Mouse (Mus musculus): ENCODE data around the gene Grm5. TPM values are rescaled to one million over a fixed set of nuclear protein-coding genes. Genes with fewer than 3 reads are reported as not detected.

Gene Grm5
- polyA plus RNA-seq, 1 experiment from 2014 or later, result 0.54 TPM

DNA sequence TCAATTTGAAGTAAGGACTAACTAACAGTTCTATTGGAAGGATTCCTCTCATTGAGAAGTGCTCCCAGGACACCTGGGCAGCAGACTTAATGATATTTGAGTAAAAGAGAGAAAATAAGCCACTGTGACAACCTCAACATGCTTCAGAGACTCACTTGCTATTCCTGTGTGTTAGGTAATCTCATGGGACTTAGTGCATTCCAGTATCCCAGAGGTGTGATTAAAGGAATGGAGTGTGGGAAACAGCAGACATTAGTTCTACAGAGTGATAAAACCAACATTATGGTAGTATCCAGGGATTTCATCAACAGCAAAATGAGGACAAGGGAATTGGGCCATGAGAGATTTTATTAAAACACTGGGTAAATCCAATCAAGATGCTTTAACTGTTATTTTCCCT lies 205.0 kb downstream of the Grm5 start:
- H3K4me3 ChIP-seq (ENCODE audit: low read depth, low read length), result no peak overlapping the region
- no peaks in the 10 kb centered on the region for H3K36me3 ChIP-seq (ENCODE audit: control insufficient read depth, insufficient read depth, low read length)
- ATAC-seq (ENCODE audit: insufficient read depth, low FRiP score, low TSS enrichment) (no peak), DNase-seq (ENCODE audit: low spot score) (no peak)
- no peaks in the 10 kb centered on the region for H3K4me1 ChIP-seq (ENCODE audit: control insufficient read depth, insufficient read depth, low read length)
- H3K27ac ChIP-seq (ENCODE audit: low read depth, low read length), result no peak overlapping the region
- H3K9me3 ChIP-seq (ENCODE audit: control insufficient read depth, low read length), result no peaks in the 10 kb centered on the region
- no peaks in the 10 kb centered on the region for H3K27me3 ChIP-seq (ENCODE audit: control insufficient read depth, insufficient read depth, low read length)
- no peak overlapping the region for H3K4me2 ChIP-seq (ENCODE audit: low read depth)
- H3K9ac ChIP-seq (ENCODE audit: low read length), result no peak overlapping the region

DNA sequence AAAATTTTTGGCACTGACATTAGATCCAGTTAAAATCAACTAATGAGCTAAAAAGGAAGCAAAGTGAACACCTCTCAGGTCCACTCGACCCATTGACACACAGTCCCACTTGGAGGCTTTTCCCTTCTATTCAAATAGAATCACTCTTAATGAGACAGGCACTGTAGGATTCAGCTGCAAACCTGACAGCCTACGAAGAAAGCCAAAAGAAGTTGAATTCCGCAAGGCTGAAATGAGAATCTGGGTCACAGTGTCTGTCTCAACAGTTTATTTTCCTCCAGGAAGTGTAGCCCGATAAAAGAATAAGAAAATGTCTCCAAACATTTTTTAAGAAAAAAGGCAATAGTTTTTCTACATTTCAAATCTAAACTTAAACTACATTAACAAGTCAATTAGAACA lies 209.9 kb downstream of the Grm5 start:
- no peak overlapping the region for H3K4me2 ChIP-seq (ENCODE audit: low read depth)
- H3K9me3 ChIP-seq (ENCODE audit: control insufficient read depth, low read length), result no peaks in the 10 kb centered on the region
- H3K27ac ChIP-seq (ENCODE audit: low read depth, low read length), result no peak overlapping the region
- no peaks in the 10 kb centered on the region for H3K36me3 ChIP-seq (ENCODE audit: control insufficient read depth, insufficient read depth, low read length)
- H3K4me3 ChIP-seq (ENCODE audit: low read depth, low read length), result no peak overlapping the region
- H3K4me1 ChIP-seq (ENCODE audit: control insufficient read depth, insufficient read depth, low read length), result no peaks in the 10 kb centered on the region
- H3K27me3 ChIP-seq (ENCODE audit: control insufficient read depth, insufficient read depth, low read length), result no peaks in the 10 kb centered on the region
- DNase-seq (ENCODE audit: low spot score) (no peak), ATAC-seq (ENCODE audit: insufficient read depth, low FRiP score, low TSS enrichment) (no peak)
- 81% methylated on average over 4 of the region's 4 CpGs for WGBS
- H3K9ac ChIP-seq (ENCODE audit: low read length), result no peak overlapping the region

DNA sequence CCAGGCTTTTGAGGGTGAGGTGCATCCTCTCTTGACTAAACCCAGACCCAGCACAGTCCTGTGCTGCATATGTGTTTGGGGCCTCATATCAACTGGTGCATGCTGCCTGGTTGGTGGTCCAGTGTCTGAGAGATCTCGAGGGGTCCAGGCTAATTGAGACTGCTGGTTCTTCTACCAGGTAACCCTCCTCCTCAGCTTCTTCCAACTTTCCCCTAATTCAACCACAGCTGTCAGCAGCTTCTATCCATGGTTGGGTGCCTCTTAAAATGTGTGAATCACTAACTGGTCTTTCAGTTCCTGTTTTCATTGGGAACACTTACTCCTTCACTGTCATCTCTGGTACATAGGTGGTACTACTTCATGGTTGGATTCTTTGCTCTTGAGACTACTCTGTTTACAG lies 240.9 kb downstream of the Grm5 start:
- WGBS, result 62% methylated on average over 1 of the region's 1 CpGs
- no peak for ATAC-seq (ENCODE audit: insufficient read depth, low FRiP score, low TSS enrichment)

DNA sequence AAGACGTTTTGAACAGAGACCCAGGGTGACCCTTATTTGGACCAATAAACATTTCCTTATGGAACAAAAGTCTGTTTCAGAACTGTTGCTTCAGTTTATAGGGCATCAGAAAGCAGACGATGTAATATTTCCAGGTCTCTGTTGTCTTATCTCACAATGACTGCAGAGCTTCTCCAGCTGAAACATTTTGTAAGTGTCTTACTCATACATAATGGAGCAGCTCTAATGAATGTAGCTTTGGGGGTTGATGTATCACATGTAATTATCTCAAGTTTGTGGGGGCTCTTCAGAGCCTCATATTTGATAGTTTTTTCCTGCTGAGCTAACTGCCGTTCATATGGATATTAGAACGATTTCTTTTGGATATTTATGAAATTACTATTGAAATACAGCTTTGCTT lies 250.7 kb downstream of the Grm5 start:
- no peak overlapping the region for H3K4me3 ChIP-seq (ENCODE audit: low read depth, low read length)
- no peak for DNase-seq (ENCODE audit: low spot score)
- 82% methylated on average over 4 of the region's 4 CpGs for WGBS
- H3K27ac ChIP-seq (ENCODE audit: low read depth, low read length), result no peak overlapping the region
- H3K9ac ChIP-seq (ENCODE audit: low read length), result no peak overlapping the region
- no peaks in the 10 kb centered on the region for H3K36me3 ChIP-seq (ENCODE audit: control insufficient read depth, insufficient read depth, low read length)
- H3K27me3 ChIP-seq (ENCODE audit: control insufficient read depth, insufficient read depth, low read length), result no peaks in the 10 kb centered on the region
- no peaks in the 10 kb centered on the region for H3K9me3 ChIP-seq (ENCODE audit: control insufficient read depth, low read length)
- no peak overlapping the region for H3K4me2 ChIP-seq (ENCODE audit: low read depth)
- H3K4me1 ChIP-seq (ENCODE audit: control insufficient read depth, insufficient read depth, low read length), result no peaks in the 10 kb centered on the region
- no peak for ATAC-seq (ENCODE audit: insufficient read depth, low FRiP score, low TSS enrichment)

More for the DNA sequence above, 240.9 kb downstream of the Grm5 start:
- Histone ChIP-seq H3K27ac (ENCODE audit: low read depth, low read length) (no peak overlapping the region), H3K4me3 (ENCODE audit: low read depth, low read length) (no peak overlapping the region), H3K4me1 (ENCODE audit: control insufficient read depth, insufficient read depth, low read length) (no peaks in the 10 kb centered on the region), H3K36me3 (ENCODE audit: control insufficient read depth, insufficient read depth, low read length) (no peaks in the 10 kb centered on the region), H3K27me3 (ENCODE audit: control insufficient read depth, insufficient read depth, low read length) (no peaks in the 10 kb centered on the region), H3K9me3 (ENCODE audit: control insufficient read depth, low read length) (no peaks in the 10 kb centered on the region), H3K4me2 (ENCODE audit: low read depth) (no peak overlapping the region), H3K9ac (ENCODE audit: low read length) (no peak overlapping the region)
- DNase-seq (ENCODE audit: low spot score), result no peak

DNA sequence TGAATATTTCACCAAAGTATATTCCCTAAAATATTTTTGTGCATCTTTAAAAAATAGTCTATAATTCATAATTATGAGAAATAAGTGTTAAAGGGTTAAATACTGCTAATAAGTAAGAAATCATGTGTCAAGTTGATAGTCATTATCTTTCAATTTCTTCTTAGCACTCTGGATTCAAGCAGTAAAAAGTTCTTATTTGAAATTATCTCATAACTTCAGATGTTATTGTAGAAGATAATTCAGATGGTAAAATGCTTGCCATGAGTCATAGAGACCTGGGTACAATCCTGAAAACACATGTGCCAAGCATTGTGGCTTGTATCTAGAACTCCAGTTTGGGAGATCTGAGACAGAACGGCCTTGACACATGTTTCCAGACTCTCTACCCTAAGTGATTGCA lies 254.6 kb downstream of the Grm5 start:
- H3K27me3 ChIP-seq (ENCODE audit: control insufficient read depth, insufficient read depth, low read length), result no peaks in the 10 kb centered on the region
- H3K27ac ChIP-seq (ENCODE audit: low read depth, low read length), result no peak overlapping the region
- no peaks in the 10 kb centered on the region for H3K36me3 ChIP-seq (ENCODE audit: control insufficient read depth, insufficient read depth, low read length)
- no peaks in the 10 kb centered on the region for H3K9me3 ChIP-seq (ENCODE audit: control insufficient read depth, low read length)
- DNase-seq (ENCODE audit: low spot score) (no peak), ATAC-seq (ENCODE audit: insufficient read depth, low FRiP score, low TSS enrichment) (no peak)
- H3K9ac ChIP-seq (ENCODE audit: low read length), result no peak overlapping the region
- H3K4me2 ChIP-seq (ENCODE audit: low read depth), result no peak overlapping the region
- no peaks in the 10 kb centered on the region for H3K4me1 ChIP-seq (ENCODE audit: control insufficient read depth, insufficient read depth, low read length)
- no peak overlapping the region for H3K4me3 ChIP-seq (ENCODE audit: low read depth, low read length)
- 81% methylated on average over 1 of the region's 1 CpGs for WGBS

DNA sequence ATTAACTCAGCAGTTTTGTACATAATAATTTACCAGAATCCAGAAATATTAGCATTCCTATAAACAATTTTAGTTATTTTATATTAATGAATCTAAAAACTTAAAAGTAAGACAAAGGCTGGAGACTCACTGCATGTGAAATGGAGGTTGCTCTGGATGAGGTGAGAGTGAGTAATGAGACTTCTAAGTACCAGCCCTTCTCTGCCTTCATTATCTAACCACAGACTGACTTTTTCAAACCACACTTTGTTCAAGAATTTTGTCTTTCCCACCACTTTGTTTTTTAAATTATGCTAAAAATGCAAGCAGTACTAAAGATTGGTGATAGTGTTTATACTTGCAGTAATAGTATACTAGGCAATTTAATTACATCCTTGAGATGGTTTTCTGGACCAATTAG lies 259.5 kb downstream of the Grm5 start:
- Histone ChIP-seq H3K9me3 (ENCODE audit: control insufficient read depth, low read length) (no peaks in the 10 kb centered on the region), H3K36me3 (ENCODE audit: control insufficient read depth, insufficient read depth, low read length) (no peaks in the 10 kb centered on the region), H3K4me1 (ENCODE audit: control insufficient read depth, insufficient read depth, low read length) (no peaks in the 10 kb centered on the region), H3K27me3 (ENCODE audit: control insufficient read depth, insufficient read depth, low read length) (no peaks in the 10 kb centered on the region), H3K4me2 (ENCODE audit: low read depth) (no peak overlapping the region), H3K27ac (ENCODE audit: low read depth, low read length) (no peak overlapping the region), H3K4me3 (ENCODE audit: low read depth, low read length) (no peak overlapping the region), H3K9ac (ENCODE audit: low read length) (no peak overlapping the region)
- ATAC-seq (ENCODE audit: insufficient read depth, low FRiP score, low TSS enrichment) (no peak), DNase-seq (ENCODE audit: low spot score) (no peak)

DNA sequence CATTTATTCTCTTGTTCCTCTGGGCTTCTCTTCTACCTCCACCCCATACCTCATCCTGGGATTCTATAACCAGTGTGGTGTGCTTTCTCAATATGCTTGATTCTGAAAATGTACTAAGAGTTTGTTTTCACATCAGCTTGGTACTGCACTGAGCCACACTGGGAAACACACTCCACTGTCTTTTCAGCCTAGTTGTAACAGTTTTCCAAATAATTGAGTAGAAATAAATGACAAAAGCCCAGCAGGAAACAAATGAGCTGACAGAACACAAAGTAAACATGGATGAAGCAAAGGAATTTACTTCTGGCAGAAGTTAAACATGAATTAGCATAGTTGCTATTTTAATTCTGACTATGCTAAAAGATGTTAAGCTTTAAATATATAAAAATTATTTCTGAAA lies 262.1 kb downstream of the Grm5 start:
- Histone ChIP-seq H3K27me3 (ENCODE audit: control insufficient read depth, insufficient read depth, low read length) (no peaks in the 10 kb centered on the region), H3K4me2 (ENCODE audit: low read depth) (no peak overlapping the region), H3K9me3 (ENCODE audit: control insufficient read depth, low read length) (no peaks in the 10 kb centered on the region), H3K27ac (ENCODE audit: low read depth, low read length) (no peak overlapping the region), H3K36me3 (ENCODE audit: control insufficient read depth, insufficient read depth, low read length) (no peaks in the 10 kb centered on the region), H3K4me1 (ENCODE audit: control insufficient read depth, insufficient read depth, low read length) (no peaks in the 10 kb centered on the region), H3K9ac (ENCODE audit: low read length) (no peak overlapping the region), H3K4me3 (ENCODE audit: low read depth, low read length) (no peak overlapping the region)
- DNase-seq (ENCODE audit: low spot score) (no peak), ATAC-seq (ENCODE audit: insufficient read depth, low FRiP score, low TSS enrichment) (no peak)

DNA sequence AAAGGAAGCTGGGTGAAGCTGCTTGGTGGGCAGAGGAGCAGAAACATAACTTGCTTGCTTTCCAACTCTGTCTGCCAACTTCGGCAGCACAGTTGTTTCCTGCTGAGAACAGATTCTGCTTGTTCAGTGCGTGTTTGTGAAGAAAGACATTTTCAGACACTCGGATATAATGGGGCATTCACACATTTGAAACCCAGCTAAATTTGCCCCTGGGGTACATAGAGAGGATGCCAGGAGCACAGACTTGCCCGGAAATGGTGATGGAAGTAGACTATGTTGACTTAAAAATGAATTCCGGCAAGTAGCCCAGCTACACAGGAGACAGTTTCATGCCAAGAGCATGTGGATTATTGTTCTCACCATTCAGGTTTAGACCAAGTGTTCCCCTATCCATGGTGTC lies 342.0 kb downstream of the Grm5 start:
- WGBS, result 66% methylated on average over 5 of the region's 5 CpGs
- no peak overlapping the region for H3K9ac ChIP-seq (ENCODE audit: low read length)
- ATAC-seq (ENCODE audit: insufficient read depth, low FRiP score, low TSS enrichment), result no peak
- peak; percentile 9 for DNase-seq (ENCODE audit: low spot score)
- H3K27ac ChIP-seq (ENCODE audit: low read depth, low read length), result no peak overlapping the region
- H3K4me3 ChIP-seq (ENCODE audit: low read depth, low read length), result no peak overlapping the region
- no peaks in the 10 kb centered on the region for H3K36me3 ChIP-seq (ENCODE audit: control insufficient read depth, insufficient read depth, low read length)
- H3K27me3 ChIP-seq (ENCODE audit: control insufficient read depth, insufficient read depth, low read length), result no peaks in the 10 kb centered on the region
- H3K4me2 ChIP-seq (ENCODE audit: low read depth), result no peak overlapping the region
- no peaks in the 10 kb centered on the region for H3K9me3 ChIP-seq (ENCODE audit: control insufficient read depth, low read length)
- H3K4me1 ChIP-seq (ENCODE audit: control insufficient read depth, insufficient read depth, low read length), result no peaks in the 10 kb centered on the region

DNA sequence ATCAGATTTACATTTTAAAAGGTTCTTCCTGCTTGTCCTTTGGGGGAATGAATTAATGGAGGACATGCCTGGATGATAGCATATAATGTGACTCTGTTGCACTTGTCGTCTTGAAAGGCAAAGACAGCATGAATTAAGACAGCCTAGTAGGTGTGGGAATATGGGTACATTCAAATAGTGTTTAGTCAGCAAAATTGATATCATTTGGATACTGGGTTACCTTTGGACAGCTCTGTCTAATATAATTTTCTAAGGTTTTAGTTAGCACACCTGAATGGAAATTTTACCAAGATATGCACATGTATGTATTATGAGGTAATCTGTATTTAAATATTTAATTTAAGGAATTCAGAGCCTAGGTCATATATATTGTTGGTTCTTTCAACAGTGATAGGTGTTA lies 353.4 kb downstream of the Grm5 start:
- H3K36me3 ChIP-seq (ENCODE audit: control insufficient read depth, insufficient read depth, low read length), result no peaks in the 10 kb centered on the region
- H3K27me3 ChIP-seq (ENCODE audit: control insufficient read depth, insufficient read depth, low read length), result no peaks in the 10 kb centered on the region
- no peak overlapping the region for H3K4me2 ChIP-seq (ENCODE audit: low read depth)
- WGBS, result 47% methylated on average over 1 of the region's 1 CpGs
- no peak overlapping the region for H3K9ac ChIP-seq (ENCODE audit: low read length)
- H3K9me3 ChIP-seq (ENCODE audit: control insufficient read depth, low read length), result no peaks in the 10 kb centered on the region
- DNase-seq (ENCODE audit: low spot score) (no peak), ATAC-seq (ENCODE audit: insufficient read depth, low FRiP score, low TSS enrichment) (no peak)
- no peaks in the 10 kb centered on the region for H3K4me1 ChIP-seq (ENCODE audit: control insufficient read depth, insufficient read depth, low read length)
- H3K27ac ChIP-seq (ENCODE audit: low read depth, low read length), result no peak overlapping the region
- H3K4me3 ChIP-seq (ENCODE audit: low read depth, low read length), result no peak overlapping the region
